Mouse (Mus musculus): ENCODE results near the gene Morf4l1.

The Morf4l1 gene

DNA sequence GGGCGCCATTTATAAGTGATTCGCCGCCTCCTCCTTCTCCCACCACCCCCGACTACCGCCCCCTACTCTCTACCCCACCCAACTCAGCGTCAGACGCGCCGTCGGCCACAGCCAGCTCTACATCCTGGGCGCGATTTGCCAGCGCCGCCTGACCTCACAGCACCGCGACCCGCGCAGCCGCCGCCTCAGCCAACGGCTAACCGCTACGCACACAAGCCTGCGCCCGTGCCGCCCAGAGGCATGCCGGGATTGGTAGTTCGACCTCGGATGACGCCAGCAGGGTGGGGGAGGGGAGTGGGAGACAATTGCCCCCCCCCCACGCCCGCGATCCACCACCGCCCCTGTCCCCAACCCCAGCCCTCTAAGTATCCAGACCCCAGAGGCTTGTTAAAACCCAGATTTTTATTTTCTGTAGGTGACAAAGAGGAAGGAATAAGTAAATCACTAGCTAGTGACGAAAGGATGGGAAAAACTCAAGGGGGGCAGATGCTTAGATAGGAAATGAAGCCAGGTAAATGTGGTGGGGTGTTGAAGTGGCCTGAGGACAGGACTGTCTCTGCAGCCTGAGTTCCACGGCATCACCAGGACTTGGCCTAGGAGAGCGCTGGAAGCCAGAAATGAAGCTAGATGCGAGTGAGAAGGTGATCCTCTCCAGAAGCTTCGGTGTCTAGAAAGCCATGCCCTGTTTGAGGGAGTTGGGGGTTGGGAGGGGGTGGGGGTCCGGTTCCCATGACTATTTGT is at the start of gene Morf4l1:
Morf4l1 (minus strand) TSS at position 208 of the 741 bp plus-strand sequence.
- peak; percentile 97 for DNase-seq

- no peak for DNase-seq
These were observed 49.1 kb upstream of the Morf4l1 start for GRCm38 (mm10) chr9:90163749-90164095.

- peak; percentile 17 to 30 for DNase-seq
These were observed 48.6 kb upstream of the Morf4l1 start, which contains the start of gene Adamts7 for GRCm38 (mm10) chr9:90162926-90163748. Gene Adamts7, plus strand, starts transcription at chr9:90163069.

DNA sequence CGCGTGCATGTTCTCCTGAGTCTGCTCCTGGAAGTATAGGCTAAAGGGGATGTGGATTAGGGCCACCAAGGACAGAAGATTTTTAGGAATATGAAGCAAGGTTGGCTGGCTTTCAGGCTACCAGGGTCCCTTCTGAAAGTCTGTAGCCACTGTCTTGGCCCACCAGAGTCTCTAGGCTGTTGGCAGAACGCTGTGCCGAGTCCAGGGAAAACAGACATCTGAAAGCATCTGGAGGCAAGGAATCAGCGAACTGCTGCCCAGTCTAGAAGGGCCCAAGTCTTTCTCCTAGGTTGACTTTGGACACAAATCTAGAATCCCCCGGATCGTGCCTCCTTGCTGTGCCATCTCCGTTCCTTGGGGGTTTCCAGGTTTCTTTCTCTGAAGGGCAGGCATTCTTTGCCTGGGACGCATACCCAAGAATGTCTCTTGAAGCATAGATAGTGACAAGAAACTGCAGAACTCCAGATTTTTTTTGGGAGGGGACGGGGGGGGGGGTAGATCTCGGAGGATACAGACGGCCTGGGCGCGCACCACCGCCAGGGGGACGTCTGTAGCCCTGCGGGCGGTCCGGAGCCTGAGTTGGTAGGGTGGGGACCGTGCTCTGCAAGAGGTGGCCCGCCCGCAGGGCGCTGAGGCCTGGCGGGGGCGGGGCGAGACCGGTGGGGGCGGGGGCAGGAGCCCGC is 47.8 kb upstream of the Morf4l1 start:
- peak; percentile 22 to 37 for DNase-seq

- DNase-seq = no peak
These were observed 32.3 kb upstream of the Morf4l1 start for GRCm38 (mm10) chr9:90146869-90147268.

DNA sequence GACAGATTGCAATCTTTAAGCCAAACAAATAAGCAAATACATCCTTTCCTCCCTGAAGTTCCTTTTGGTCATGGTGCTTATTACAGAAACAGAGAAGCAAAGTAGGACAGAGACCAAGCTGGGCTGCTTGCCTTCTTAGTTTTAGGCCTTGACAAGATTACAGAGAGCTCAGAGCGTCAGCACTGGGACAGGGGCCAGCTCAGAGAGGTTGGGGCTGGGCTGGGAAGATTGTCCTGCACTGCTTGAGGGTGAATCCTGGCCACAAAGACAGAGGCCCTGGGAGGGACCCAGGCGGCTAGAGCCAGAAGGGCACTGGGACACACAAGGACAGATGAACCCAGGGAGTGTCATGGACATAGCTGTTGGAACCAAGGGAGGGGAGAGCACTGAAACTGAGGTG is 31.2 kb upstream of the Morf4l1 start:
- no peak for DNase-seq

- no peak for DNase-seq
These were observed 22.0 kb upstream of the Morf4l1 start for GRCm38 (mm10) chr9:90136678-90136965.

GRCm38 (mm10) chr9:90135963-90136677 is 21.5 kb upstream of the Morf4l1 start:
- DNase-seq = no peak

DNA sequence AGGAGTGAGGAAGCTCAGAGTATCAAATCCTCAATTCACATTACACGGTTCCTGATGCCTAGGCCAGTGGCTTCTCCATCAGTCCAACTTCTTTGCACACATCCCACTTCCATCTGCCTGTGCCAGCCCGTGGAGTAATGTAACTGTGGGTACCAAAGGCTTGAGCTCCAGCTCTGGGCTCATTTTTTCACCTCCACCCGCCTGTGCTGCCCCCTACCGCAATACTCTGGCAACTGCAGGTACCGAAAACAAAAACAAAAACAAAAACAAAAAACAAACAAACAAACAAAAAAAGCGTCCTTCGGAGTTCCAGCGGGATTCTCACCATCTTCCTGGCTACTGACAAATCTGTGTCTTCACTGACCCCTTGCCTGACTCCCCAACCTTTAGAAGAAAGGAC is 20.9 kb upstream of the Morf4l1 start:
- DNase-seq = no peak

DNA sequence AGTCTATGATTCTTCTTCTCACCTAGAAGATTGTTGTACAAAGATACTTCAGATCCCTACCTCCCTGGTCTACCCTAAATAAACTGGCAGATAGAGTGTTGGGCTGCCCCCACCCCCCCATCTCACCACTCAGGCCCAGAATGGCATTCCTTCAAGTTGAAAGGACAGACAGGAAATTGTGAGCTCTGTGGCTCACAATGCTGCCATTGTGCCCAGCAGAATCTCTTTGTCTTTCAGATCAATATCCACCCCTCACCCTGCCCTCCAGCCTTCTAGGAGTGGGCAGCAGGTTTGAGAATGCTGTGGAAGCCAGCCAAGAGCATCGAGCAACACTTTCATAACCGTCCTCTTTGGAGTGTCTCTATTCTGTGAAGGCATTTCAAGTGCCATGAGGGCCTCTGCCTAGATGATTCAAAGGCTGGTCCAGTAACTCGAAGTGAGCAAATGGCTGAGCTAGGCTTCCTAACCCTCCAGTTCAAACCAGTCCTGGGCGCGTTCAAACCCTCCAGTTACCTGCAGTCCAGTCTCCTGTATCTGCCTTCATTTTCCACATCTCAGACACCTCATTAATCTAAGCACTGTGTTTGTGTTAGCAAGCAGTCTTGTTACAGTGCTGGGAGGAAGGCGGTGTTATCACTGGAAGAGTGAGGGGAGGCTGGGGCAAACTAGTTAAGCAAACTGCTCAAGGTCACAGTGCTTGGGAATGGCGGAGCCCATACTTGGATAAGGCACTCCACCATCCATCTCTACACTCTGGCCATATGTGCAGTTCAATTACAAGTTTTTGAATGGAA is 19.2 kb upstream of the Morf4l1 start:
- no peak for DNase-seq

GRCm38 (mm10) chr9:90128636-90129201 is 14.1 kb upstream of the Morf4l1 start:
- DNase-seq = no peak

DNA sequence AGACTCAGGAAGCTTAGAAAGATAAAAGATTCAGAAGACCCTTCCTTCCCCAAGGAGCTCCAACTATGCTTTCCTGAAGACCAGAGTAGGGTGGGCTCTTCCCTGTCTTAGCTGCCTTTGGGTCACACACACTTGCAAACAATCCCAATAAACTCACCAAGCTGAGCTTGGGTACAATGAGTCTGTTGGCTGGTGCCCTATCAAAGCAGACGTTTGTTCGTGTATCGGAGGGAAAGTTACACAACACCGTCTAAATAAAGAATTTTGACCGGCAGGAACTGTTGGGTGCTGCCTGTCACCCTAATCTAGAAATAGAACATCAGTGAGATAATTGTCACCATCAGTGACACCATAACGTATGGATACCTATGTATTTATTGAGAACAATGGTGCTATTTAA is 12.6 kb upstream of the Morf4l1 start:
- no peak for DNase-seq

GRCm38 (mm10) chr9:90126260-90127010 is 11.9 kb upstream of the Morf4l1 start:
- peak; percentile 67 to 75 for DNase-seq

DNA sequence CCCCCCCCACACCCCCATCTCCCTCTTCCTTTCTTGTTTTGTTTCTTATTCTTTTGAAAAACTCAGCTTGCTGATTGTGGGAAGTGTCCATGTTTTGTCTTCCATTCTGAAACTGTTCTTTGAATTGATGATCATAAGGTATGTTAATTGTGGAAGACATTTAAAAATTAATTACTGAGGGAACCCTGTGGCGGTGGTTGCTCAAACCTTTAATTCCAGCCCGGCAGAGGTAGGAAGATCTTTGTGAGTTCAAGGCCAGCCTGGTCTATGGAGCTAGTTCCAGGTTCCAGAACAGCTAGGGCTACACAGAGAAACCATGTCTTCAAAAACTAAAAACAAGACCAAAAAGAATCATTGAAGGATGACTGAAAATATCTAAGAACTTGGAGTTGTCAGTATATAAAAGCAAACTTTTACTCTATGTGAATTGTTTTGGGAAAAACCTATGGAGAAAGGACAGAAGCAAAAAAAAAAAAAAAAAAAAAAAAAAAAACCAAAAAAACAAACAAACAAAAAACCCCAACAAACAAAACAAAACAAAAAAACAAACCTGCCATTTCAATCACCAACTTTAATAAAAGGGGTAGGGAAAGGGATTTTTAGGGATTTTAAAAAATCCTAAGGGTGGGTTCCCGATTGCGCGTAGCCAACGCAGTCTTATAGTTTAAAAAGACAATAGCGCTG is 11.0 kb upstream of the Morf4l1 start:
- no peak for DNase-seq

DNA sequence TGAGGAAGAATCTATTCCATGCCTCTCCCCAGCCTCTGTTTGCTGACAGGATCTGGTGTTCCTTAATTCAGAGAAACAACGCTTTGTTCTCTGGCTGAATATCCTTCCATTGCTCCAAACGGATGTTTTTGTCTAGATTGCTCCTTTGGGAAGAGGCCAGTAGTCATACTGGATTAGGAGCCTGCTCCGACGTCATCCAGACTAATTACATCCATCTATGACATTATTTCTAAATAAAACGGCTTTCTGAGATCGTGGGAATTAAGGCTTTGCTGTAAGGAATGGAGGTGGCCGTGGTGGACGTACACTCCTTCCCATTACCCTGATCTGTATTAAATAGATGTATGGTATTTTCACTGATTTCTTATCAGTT is 10.3 kb upstream of the Morf4l1 start:
- no peak for DNase-seq

GRCm38 (mm10) chr9:90124156-90124872 is 9.7 kb upstream of the Morf4l1 start:
- DNase-seq = no peak

DNA sequence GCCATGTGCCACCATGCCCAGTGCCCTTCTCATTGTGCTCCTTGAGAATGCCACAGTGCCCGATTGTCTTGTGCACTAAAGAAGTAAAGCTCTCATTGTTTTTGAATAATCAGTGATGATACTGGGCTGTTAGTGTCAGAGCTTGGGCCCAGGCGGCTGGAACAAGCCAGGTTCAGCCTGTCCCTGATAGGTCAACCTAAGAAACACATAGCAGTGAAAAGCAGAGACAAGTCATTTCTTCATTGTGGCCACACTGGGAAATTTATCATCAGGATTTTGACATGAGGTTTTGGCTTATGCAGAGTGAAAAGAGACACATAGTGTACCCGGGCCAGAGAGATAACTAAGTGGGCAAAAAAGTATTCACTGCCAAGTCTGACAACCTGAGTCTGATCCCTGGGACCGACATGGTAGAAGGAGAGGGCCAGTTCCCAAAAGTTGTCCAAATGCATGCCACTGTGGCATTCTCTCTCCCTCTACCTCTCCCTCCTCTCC is 7.7 kb upstream of the Morf4l1 start:
- DNase-seq = no peak

DNA sequence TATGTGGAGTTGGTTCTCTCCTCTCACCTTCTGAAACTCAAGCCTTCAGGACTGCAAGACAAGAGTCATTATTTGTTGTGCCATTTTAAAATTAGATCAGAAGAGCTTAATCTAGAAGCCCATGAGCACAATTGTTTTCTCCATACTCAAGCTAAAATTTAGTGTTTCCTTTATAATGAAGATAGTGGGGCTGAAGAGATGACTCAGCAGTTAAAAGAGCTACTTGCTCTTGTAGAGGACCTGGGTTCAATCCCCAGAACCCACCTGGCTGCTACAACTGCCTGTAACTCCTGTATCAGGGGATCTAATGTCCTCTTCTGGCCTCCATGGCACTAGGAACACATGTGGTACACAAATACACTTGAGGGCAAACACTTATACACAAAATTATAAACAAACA is 2.7 kb upstream of the Morf4l1 start:
- no peak for DNase-seq

DNA sequence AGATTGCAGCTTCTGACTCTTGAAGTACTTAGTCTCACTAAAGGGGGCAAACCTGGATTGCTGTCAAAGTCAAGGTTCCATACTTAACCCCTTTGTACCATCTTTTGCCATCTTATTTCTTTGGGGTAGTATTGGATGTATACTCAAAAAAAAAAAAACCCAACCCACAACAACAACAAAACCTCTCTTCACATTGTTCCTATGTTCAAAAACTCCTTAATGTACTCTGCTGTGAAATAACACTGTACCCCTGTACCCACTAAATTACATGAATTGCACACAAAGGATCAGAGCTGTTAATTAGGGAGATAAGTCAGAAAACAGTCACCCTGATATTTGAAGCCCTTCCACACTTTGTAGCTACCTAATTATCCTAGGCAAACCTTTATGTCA is 730 bp upstream of the Morf4l1 start:
- DNase-seq = no peak

All from thymus, adult 18-20 months (tissue).